Mouse (Mus musculus) forebrain, embryonic 12.5 days (tissue): Measurements from ENCODE around the gene Hormad1. TPM values are rescaled to one million over a fixed set of nuclear protein-coding genes. Genes with fewer than 3 reads are reported as not detected.

Experiments used
- ATAC-seq: fragments of 200-750 bp; cut with Nextera tagmentation; 2 replicates; pipeline ENCODE4 v1.8.0; 2017; ENCODE audit warnings: moderate TSS enrichment; ENCODE audit not compliant: low FRiP score
- H3K27ac ChIP-seq: fragments of 300-500 bp; sonication (generic); 2 replicates; pipeline ENCODE4 v1.5.1; 2016; ENCODE audit warnings: mild to moderate bottlenecking
- H3K27me3 ChIP-seq: fragments of 300-500 bp; sonication (generic); 2 replicates; pipeline ENCODE4 v1.6.1; 2016; ENCODE audit warnings: mild to moderate bottlenecking
- H3K36me3 ChIP-seq: fragments of 300-500 bp; sonication (generic); replicated peaks from 2 replicates; pipeline ENCODE4 v1.6.1; 2016; ENCODE audit warnings: mild to moderate bottlenecking
- H3K4me1 ChIP-seq: fragments of 300-500 bp; sonication (generic); 2 replicates; pipeline ENCODE4 v1.6.1; 2016
- H3K4me2 ChIP-seq: fragments of 300-500 bp; sonication (generic); 2 replicates; pipeline ENCODE4 v1.6.1; 2016; ENCODE audit warnings: mild to moderate bottlenecking, moderate library complexity
- H3K4me3 ChIP-seq: fragments of 300-500 bp; sonication (generic); replicated peaks from 2 replicates; pipeline ENCODE4 v1.5.1; 2016; ENCODE audit warnings: mild to moderate bottlenecking
- H3K9ac ChIP-seq: fragments of 300-500 bp; sonication (generic); 2 replicates; pipeline ENCODE4 v1.6.1; 2016; ENCODE audit warnings: mild to moderate bottlenecking
- H3K9me3 ChIP-seq: fragments of 300-500 bp; sonication (generic); 2 replicates; pipeline ENCODE4 v1.6.1; 2016
- WGBS: fragments of 180-500 bp; shearing (Covaris S2); methylation state at CpG from one replicate; pipeline ENCODE4 v1.1.7; 2016; 5-methylcytosine and 5-hydroxymethylcytosine counted together
- polyA plus RNA-seq: library from polyadenylated mRNA; unstranded; fragments of >200 nt; fragmentation: Nextera tagmentation; extraction: Ambion mirVana; gene quantifications from 2 replicates; pipeline ENCODE4 v1.2.1, GENCODE M21; 2016

The Hormad1 gene
- polyA plus RNA-seq, 1 experiment from 2014 or later: not detected

DNA sequence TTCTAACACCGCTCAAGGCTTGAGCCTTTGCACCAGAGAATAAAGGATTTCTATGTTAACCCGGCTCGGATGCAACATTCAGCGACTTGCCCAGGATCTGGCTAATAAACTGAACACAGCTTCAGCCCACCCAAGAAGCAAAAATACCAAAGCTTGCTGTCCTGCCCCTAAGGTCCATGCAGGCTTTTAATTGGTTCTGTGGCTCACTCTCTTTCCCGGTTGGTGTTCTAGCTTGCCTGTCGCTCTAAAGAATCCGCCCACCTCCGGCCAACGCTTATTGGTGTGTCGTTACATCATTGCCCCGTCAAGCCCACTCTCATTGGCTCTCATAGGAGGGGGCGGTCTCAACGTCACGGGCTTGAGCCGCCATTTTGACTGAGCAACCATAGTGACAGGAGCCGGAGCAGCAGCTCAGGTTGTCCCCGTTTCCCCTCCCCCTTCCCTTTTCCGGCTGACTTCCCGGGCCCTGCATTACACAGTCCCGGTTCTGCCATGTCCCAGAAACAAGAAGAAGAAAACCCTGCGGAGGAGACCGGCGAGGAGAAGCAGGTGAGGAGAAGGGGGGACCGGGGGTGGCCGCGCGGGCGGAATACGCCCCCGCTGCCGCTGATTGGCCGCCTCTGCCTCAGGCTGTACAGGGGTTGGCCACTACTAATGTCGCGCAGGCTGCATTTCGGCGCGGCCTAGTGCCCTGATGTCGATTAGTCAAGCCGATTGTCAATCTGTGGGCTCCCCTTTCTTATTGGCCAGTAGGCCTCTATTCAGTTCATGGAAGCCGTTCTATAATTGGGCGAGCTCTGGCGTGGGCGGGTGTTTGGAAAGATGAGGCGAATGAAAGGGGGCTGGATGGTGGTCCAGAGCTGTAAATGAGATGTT lies 65.4 kb downstream of the Hormad1 start, which contains the start of gene Ensa:
Ensa (plus strand) TSS at position 366 of the 876 bp plus-strand sequence.
- Histone ChIP-seq H3K4me1 (peaks cover 36% of the 10 kb centered on the region), H3K4me3 (peak within 1 kb of the TSS; percentile 65), H3K9me3 (no peaks in the 10 kb centered on the region), H3K4me2 (peak within 1 kb of the TSS; percentile 83), H3K27ac (peak within 1 kb of the TSS; percentile 89), H3K27me3 (no peaks in the 10 kb centered on the region), H3K36me3 (peaks cover 34% of the 10 kb centered on the region), H3K9ac (peak within 1 kb of the TSS; percentile 66)
- WGBS: under 1% methylated on average over 43 of the region's 44 CpGs
- peak; percentile 99 for ATAC-seq

DNA sequence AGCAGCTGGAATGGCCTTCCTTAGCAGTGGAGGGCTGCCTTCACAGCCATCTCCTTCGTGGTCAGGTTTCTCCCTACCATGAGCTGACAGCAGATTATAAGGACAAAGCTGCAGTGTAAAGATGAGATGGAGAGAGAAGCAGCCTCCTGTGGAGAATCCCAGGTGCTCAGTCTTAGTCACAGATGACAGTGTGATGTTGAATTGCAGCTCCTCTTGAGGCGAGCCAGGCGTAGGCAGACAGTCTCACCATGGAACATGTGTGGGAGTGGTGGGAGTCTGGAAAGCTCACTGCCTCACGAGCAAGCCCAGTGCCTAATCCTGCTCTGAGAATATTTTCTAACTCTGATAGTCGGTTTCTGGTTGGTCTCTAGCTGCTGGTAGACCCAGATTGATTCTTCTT lies 68.3 kb downstream of the Hormad1 start:
- Histone ChIP-seq H3K4me2 (no peak overlapping the region), H3K9ac (no peak overlapping the region), H3K36me3 (peaks cover 61% of the 10 kb centered on the region), H3K27ac (no peak overlapping the region), H3K27me3 (no peaks in the 10 kb centered on the region), H3K9me3 (no peaks in the 10 kb centered on the region), H3K4me1 (peaks cover 36% of the 10 kb centered on the region), H3K4me3 (no peak overlapping the region)
- ATAC-seq: no peak
- 88% methylated on average over 5 of the region's 5 CpGs for WGBS

DNA sequence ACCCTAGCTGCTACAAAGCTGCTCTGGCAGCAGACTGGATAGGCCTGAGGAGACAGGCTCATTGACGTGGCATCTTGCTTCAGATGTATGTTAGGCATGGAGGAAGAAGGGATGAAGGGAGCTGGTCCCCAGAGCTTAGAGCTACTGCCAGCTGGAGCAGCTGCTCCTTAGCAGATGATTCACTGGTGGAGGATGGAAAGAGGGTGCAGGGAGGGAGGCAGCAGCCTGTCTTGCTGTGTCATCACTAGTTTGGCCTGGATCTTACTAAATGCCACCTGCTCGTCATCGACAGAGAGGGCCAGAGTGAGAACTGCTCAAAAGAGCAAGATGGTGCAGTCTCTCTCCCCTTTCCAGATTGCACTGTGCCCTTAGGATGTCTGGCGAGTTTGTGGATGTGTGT lies 70.3 kb downstream of the Hormad1 start:
- H3K4me3 ChIP-seq: no peak overlapping the region
- H3K36me3 ChIP-seq: peaks cover 80% of the 10 kb centered on the region
- no peaks in the 10 kb centered on the region for H3K9me3 ChIP-seq

DNA sequence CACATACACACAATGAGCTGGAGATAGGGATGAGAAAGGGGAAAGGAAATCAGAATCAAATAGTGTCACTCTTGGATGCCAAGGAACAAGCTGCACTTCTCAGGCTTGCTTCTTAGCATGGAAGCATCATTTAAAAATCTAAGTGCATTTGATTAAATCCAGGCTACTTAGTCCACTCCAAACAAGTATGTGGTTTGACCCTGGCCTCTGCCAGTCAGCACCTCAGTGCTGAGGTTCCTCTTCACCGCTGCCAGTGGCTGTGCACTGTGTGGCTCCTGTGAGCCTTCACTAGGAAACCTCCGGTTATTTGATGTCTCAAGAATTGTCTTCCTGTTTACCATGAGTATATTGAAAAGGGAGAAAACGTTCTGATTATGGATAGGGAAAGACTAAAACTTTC lies 71.4 kb downstream of the Hormad1 start:
- H3K4me3 ChIP-seq: no peak overlapping the region
- ATAC-seq: no peak
- peaks cover 91% of the 10 kb centered on the region for H3K36me3 ChIP-seq
- peaks cover 20% of the 10 kb centered on the region for H3K4me1 ChIP-seq
- no peak overlapping the region for H3K9ac ChIP-seq
- H3K27ac ChIP-seq: no peak overlapping the region
- no peaks in the 10 kb centered on the region for H3K27me3 ChIP-seq
- H3K9me3 ChIP-seq: no peaks in the 10 kb centered on the region
- no peak overlapping the region for H3K4me2 ChIP-seq
- 94% methylated on average over 3 of the region's 3 CpGs for WGBS

More for the DNA sequence above, 70.3 kb downstream of the Hormad1 start:
- no peak for ATAC-seq
- Histone ChIP-seq H3K27ac (no peak overlapping the region), H3K27me3 (no peaks in the 10 kb centered on the region), H3K9ac (no peak overlapping the region), H3K4me1 (peaks cover 24% of the 10 kb centered on the region), H3K4me2 (no peak overlapping the region)
- 85% methylated on average over 4 of the region's 4 CpGs for WGBS

DNA sequence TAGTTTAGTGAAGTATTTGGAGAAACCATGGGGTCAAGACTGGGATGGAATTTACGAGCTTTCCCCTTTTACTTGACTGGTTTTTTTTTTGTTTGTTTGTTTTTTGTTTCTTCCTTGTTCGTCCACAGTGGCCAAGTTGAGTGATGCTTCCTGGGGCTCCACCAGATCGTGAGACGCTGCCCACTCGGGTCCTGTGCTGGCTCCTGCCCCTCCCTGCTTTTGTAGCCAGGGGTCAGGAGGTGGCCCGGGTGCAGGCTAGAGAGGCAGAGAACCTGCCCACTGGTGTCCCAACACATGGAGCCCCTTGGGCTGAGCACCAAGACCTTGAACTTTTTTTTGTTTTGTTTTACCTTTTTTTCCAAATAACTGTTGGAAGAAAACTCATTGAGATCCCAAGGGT lies 71.8 kb downstream of the Hormad1 start:
- H3K9me3 ChIP-seq: no peaks in the 10 kb centered on the region
- no peak overlapping the region for H3K4me3 ChIP-seq
- peaks cover 96% of the 10 kb centered on the region for H3K36me3 ChIP-seq
- H3K27me3 ChIP-seq: no peaks in the 10 kb centered on the region
- H3K4me2 ChIP-seq: no peak overlapping the region
- no peak overlapping the region for H3K9ac ChIP-seq
- H3K4me1 ChIP-seq: peaks cover 16% of the 10 kb centered on the region
- 80% methylated on average over 6 of the region's 6 CpGs for WGBS
- ATAC-seq: no peak
- no peak overlapping the region for H3K27ac ChIP-seq

DNA sequence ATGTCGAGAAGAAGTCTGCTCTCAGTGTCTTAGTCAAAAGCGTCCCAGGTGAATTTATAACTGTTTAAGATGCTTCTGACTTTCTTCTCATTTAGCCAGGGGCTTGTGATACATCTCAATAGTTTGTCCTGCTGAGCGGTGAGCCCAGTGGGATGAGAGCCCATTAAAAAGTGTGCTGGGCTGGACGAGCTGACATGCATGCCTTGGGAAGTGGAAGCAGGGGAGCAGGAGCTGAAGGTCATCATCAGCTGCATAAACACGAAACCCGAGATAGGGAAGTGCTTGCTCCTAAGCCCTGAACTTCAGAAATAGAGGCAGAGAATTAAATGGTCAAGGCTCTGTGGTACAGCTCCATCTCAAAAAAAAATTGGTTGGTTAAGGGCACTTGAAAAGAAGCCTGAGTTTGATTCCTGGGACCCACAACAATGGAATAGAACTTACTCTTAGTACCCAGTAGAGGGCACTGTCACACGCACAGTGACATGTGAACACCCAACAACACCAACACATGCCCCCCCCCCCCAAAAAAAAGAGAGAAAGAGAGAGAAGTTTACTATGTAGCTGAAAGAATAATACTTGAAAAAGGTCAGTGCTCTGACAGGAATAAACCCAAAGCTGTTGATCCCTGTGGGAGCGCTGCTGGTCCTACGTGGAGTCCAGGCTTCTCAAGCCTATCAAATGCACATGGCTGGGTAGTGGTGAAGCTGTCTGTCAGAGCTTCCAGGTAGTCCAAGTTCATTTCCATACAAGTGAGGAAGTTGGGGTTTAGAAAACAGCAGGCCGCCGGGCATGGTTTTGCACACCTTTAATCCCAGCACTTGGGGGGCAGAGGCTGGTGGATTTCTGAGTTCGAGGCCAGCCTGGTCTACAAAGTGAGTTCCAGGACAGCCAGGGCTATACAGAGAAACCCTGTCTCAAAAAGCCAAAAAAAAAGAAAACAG lies 73.4 kb downstream of the Hormad1 start:
- no peak for ATAC-seq
- no peak overlapping the region for H3K4me2 ChIP-seq
- 82% methylated on average over 12 of the region's 12 CpGs for WGBS
- no peaks in the 10 kb centered on the region for H3K9me3 ChIP-seq
- H3K27me3 ChIP-seq: no peaks in the 10 kb centered on the region
- peaks cover 96% of the 10 kb centered on the region for H3K36me3 ChIP-seq
- H3K4me3 ChIP-seq: no peak overlapping the region
- no peak overlapping the region for H3K9ac ChIP-seq
- no peak overlapping the region for H3K27ac ChIP-seq
- peaks cover under 1% of the 10 kb centered on the region; the same call in 1 of the 2 replicates for H3K4me1 ChIP-seq

DNA sequence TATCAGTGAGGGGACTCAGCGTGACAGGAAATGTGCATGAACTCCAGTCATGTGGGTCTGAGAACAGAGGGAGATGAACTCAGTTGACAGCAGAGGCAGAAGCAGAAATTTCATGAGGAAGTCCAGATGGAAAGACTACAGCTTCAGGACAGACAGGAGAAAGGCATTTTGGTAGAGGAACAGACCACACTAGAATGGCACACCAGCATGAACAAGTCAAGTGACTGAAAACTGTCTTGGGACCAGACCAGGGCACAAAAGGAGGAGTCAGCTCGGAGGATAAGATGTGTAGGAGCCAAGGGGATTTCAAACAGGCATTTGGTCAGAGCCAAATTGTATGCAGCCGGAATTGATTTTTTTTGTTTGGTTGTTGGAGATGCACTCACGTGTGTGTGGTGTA lies 76.2 kb downstream of the Hormad1 start:
- WGBS: 84% methylated on average over 4 of the region's 4 CpGs
- Histone ChIP-seq H3K9ac (no peak overlapping the region), H3K27ac (no peak overlapping the region), H3K36me3 (peaks cover 92% of the 10 kb centered on the region), H3K9me3 (no peaks in the 10 kb centered on the region), H3K27me3 (no peaks in the 10 kb centered on the region), H3K4me1 (no peaks in the 10 kb centered on the region), H3K4me3 (no peak overlapping the region), H3K4me2 (no peak overlapping the region)
- no peak for ATAC-seq

DNA sequence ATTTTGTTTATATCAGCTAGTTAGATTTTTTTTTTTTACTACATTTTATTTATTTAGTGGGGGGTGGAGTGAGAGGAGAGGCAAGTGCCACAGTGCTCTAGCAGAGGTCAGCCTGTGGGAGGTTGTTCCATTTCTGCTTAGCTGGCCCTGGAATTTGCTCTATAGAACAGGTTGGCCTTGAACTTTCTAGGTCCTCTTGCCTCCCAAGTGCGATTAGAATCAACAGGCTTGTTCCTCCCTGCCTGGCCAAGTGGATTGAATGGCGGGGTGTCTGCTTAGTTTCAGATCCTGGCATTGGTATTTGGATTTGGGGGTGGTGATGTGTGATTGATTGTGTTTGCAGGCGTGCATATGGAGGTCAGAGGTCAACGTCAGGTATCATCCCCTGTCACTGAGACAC lies 76.6 kb downstream of the Hormad1 start:
- H3K4me1 ChIP-seq: no peaks in the 10 kb centered on the region
- ATAC-seq: no peak
- H3K27ac ChIP-seq: no peak overlapping the region
- no peak overlapping the region for H3K4me3 ChIP-seq
- no peaks in the 10 kb centered on the region for H3K9me3 ChIP-seq
- H3K36me3 ChIP-seq: peaks cover 88% of the 10 kb centered on the region
- H3K9ac ChIP-seq: no peak overlapping the region
- H3K27me3 ChIP-seq: no peaks in the 10 kb centered on the region
- 90% methylated on average over 4 of the region's 4 CpGs for WGBS
- no peak overlapping the region for H3K4me2 ChIP-seq

Other genes starting within 250 kb of the Hormad1 start
- gene Cers2, start 244.9 kb upstream of the Hormad1 start, polyA plus RNA-seq: 109 and 111 TPM in 2 replicates
- 66.2 and 70.2 TPM in 2 replicates for gene Setdb1, start 202.5 kb upstream of the Hormad1 start, polyA plus RNA-seq
- not detected in 2 replicates for gene 4930558C23Rik, start 156.8 kb upstream of the Hormad1 start, polyA plus RNA-seq
- gene Arnt, start 125.3 kb upstream of the Hormad1 start, polyA plus RNA-seq: 31.2 and 32.6 TPM in 2 replicates
- 6.0 and 8.1 TPM in 2 replicates for gene Ctsk, start 60.4 kb upstream of the Hormad1 start, polyA plus RNA-seq
- gene Ctss, start 32.9 kb upstream of the Hormad1 start, polyA plus RNA-seq: 6.2 and 6.5 TPM in 2 replicates
- 33.8 and 36.4 TPM in 2 replicates for gene Golph3l, start 29.3 kb downstream of the Hormad1 start, polyA plus RNA-seq
- 102 and 104 TPM in 2 replicates for gene Ensa, start 65.3 kb downstream of the Hormad1 start, polyA plus RNA-seq
- 69.3 and 74.0 TPM in 2 replicates for gene Mcl1, start 99.1 kb downstream of the Hormad1 start, polyA plus RNA-seq
- 0.65 and 1.1 TPM in 2 replicates for gene Adamtsl4, start 128.2 kb downstream of the Hormad1 start, polyA plus RNA-seq
- 13.2 and 14.5 TPM in 2 replicates for gene Ecm1, start 179.9 kb downstream of the Hormad1 start, polyA plus RNA-seq
- gene Tars2, start 200.5 kb downstream of the Hormad1 start, polyA plus RNA-seq: 50.1 and 53.3 TPM in 2 replicates